Mouse (Mus musculus): ENCODE measurements around the gene Pik3ca.
"Not testable (repeated sequence)": the region's sequence is repeated elsewhere in the genome, so short reads cannot be mapped to it uniquely, and the experiment has no call there.

The Pik3ca gene

GRCm38 (mm10) chr3:32401591-32401990 lies 4.1 kb downstream of the Pik3ca start:
- DNase-seq (ENCODE audit: low spot score), result no peak

DNA sequence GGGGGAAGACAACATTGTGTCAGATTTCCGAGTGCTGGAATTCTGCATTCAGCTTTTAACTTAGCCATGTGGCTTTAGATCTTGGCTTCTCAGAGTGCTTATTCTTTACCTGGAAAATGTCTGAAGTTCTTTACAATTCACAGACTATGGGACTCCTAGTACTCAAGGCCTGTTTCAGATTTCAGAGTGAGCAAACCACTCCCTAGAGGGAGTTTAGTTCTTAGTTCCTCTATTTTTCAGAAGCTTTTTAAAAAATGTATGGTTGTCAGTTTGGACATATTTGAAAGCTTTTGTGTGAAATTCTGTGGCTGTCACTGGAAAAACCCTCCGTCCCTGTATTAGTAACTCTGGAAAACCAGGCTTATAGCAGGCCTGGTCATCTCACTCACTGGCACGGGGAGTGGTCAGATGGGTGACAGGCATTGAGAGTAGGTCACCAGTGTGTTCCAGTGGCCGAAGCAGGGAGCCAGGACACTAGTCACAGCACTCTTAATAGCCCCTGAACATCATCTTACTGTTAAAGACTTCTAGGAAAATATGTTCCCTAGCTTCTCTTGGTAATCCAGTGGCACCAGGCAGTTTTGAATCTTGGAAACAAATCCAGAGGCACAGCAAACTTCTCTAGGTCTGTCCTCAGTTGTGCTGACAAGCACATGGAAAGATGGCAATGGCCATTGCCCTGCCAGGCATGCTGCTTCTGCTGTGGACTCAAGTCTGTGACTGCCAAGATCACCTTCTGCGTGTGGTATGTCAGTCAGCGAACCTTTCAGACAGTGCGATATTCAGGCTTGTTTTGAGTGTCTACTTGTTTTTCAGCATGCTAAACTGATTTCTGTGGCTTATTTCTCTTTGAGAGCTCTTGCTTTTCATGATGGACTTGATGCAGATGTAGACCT lies 5.8 kb downstream of the Pik3ca start:
- no peak for DNase-seq (ENCODE audit: low spot score)

GRCm38 (mm10) chr3:32405699-32406098 lies 8.2 kb downstream of the Pik3ca start:
- no peak for DNase-seq (ENCODE audit: low spot score)

DNA sequence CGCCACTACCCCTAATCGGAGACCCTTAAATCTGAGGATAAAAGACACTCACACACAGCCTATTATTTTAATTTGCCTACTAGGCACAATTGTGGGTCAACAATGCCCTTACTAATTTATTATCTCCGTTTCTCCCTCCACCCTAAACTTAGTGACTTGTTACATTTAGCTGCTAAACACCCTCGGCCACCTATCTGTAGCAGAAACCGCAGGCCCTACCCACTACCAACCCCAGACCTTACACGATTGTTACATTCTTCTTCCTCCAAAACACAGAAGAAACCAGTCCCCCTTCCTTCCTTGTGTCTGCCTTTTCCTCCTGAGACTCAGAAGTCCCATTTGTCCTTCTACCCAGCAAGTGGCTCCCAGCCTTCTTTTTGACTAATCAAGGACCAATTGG lies 9.3 kb downstream of the Pik3ca start:
- no peak for DNase-seq (ENCODE audit: low spot score)

DNA sequence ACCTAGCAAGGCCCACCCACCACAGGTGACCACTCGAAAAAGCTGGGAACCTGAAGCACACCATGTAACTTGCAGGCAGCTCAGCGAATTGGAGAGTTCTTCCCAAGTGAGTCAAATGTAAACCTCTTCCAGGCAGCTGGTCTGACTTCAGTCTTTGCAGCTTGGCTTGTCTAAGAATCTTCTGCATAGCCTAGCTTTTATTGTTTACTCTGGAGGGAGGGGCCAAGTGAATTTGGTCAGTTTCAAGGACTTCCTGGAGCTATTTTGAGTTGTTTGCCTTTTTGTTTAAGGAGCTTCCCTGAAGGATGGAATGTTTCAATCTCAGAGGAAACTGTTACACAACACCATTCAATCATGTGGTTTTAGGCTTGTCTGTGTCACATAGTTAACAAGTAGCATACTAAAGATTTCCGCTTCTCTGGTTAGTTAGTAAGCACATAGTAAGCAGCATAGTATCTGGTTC lies 11.4 kb downstream of the Pik3ca start:
- no peak for DNase-seq (ENCODE audit: low spot score)

DNA sequence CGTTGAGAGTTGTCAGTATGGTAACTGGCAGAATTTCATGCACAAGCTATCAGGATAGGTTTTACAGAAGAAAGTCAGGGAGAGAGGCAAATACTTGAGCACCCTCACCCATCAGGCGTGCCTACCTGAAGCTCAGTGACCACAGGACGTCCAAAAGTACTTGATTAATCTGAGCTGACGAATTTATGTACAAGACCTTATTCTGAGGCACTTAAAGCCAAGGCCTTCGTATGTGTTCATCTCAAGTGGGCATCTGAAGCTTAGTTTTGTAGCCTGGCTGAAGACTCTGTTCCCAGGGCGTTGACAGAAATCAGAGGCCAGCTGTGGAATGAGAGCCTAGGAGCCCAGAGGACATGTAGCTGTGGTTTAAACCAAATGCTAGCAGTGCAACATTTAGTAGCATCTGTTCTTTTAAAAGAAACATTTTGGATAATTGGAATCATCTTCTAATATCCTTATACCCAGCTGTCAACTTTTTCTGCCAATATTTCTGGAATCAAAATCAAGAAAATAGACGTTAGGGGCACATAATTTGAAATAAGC lies 15.1 kb downstream of the Pik3ca start:
- DNase-seq (ENCODE audit: low spot score), result no peak

DNA sequence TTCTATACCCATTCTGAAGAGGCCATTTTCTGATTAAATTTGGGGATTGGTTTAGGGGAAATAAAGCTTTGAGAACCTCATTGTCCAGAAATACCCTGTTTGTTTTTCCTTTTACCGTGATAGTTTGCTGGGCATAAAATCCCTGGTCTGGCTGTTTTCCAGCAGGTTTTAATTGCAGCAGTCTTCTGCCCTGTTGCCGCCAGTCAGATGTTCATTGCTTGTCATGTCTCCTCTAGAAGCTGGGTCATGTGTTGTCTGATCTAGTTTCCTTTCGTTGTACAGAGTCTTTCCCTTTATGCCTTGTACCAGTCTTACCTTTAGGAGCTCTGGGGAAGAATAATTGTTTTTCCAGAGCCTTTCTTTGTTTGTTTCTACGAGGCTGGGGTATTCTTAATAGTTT lies 16.9 kb downstream of the Pik3ca start:
- no peak for DNase-seq (ENCODE audit: low spot score)

- DNase-seq (ENCODE audit: low spot score), result no peak
These were observed 18.2 kb downstream of the Pik3ca start for GRCm38 (mm10) chr3:32415370-32416309.

- DNase-seq (ENCODE audit: low spot score), result no peak
These were observed 20.3 kb downstream of the Pik3ca start for GRCm38 (mm10) chr3:32417751-32418211.

- no peak for DNase-seq (ENCODE audit: low spot score)
These were observed 22.4 kb downstream of the Pik3ca start for GRCm38 (mm10) chr3:32419866-32420265.

DNA sequence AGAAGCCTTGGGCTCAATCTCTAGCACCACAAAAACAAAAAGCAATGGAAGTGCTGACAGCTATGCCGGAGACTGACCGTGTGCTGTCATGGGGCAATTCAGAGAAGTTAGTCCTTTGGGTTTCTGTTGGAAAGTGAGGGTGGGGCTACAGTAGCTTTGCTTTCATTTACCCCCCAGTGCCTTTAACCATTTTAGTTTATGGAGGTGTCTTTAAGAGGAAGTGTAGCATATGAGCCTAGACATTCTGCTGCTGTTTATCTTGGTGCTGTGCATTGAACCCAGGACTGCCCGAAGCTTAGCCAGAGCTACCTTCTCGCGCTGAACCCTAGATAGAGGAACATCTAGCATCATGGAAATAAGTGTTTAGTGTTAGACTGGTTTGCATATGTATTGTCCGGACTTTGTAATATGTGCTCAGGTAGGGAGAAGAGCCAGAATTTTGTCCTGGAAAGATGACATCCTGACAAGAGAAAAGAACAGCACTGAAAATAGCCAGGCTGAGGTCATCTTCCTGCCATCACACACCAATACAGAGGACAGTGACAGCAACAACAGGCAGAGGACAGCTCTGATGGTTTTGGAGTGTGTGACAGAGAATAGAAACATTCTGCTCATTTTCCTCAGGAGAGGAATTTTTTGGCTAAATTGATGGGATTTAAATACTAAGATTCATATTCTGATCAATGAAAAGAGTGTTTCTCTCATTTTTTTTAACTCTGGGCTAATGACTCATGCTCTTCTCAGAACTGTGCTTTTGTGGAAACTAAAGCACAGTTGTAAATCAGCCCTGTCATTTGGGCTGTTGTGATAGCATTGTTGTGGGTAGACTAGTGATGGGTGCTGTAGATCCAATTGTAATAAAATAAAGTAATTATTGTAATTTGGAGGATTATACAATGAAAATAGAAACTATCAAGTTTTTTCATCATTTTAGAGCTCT lies 23.9 kb downstream of the Pik3ca start:
- DNase-seq (ENCODE audit: low spot score), result no peak

DNA sequence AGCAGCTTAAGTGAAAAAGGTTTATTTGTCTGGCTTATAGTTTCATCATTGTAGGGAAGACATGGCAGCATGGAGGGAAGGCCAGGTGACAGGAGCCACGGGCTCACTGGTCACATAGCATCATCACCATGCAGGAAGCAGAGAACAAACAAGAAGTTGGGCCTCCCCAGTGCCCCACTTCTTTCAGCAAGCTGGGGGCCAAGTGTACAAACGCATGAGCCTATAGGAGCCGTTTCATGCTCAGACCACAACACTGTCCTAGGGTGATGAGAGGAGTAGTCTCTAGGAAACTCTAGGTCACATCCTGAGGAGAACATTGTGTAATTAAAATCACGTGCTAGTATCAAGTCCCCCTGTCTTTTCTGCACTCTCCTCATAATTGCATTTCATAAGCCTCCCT lies 30.2 kb downstream of the Pik3ca start:
- DNase-seq (ENCODE audit: low spot score), result no peak

- no peak for DNase-seq (ENCODE audit: low spot score)
These were observed 30.9 kb downstream of the Pik3ca start for GRCm38 (mm10) chr3:32428361-32428760.

GRCm38 (mm10) chr3:32428921-32429320 lies 31.4 kb downstream of the Pik3ca start:
- no peak for DNase-seq (ENCODE audit: low spot score)

- not testable (repeated sequence) for DNase-seq (ENCODE audit: low spot score)
These were observed 31.9 kb downstream of the Pik3ca start for GRCm38 (mm10) chr3:32429351-32429750.

GRCm38 (mm10) chr3:32430394-32430793 lies 32.9 kb downstream of the Pik3ca start:
- no peak for DNase-seq (ENCODE audit: low spot score)

- DNase-seq (ENCODE audit: low spot score), result no peak
These were observed 36.5 kb downstream of the Pik3ca start for GRCm38 (mm10) chr3:32434016-32434415.

DNA sequence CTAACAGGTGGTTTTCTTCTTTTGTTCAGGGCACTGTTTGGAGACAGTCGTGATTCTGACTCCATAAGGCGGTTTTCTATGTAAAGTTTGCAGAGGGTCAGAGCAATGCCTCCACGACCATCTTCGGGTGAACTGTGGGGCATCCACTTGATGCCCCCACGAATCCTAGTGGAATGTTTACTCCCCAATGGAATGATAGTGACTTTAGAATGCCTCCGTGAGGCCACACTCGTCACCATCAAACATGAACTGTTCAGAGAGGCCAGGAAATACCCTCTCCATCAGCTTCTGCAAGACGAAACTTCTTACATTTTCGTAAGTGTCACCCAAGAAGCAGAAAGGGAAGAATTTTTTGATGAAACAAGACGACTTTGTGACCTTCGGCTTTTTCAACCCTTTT lies 38.6 kb downstream of the Pik3ca start:
- DNase-seq (ENCODE audit: low spot score), result no peak

DNA sequence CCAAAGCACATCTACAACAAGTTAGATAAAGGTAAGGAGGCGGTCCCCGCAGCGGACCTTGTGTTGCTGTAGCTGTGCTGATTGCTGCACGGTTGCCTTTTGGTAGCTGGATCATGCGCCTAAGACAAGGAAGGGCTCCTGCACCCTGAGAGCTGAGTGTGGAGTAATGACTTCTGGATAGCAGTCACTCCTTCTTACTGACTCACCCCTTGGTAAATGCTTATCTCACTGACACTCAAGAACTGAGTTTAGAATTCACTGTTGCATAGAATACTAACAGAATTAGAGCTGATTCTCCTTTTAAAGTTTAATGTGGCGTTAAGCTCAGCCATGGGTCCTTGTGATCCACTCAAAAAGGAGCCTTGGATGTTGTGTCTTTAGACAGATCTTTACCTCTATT lies 39.8 kb downstream of the Pik3ca start:
- no peak for DNase-seq (ENCODE audit: low spot score)

DNA sequence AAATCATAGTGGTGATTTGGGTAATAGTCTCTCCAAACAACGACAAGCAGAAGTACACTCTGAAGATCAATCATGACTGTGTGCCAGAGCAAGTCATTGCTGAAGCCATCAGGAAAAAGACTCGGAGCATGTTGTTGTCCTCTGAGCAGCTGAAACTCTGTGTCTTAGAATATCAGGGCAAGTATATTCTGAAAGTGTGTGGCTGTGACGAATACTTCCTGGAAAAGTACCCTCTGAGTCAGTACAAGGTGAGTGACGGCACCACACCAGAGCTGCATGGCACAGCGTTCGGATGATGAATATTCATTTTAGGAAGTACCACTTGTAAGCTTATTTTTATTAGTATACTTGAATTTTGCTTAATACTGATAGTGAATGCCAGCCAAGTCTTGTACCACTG lies 40.3 kb downstream of the Pik3ca start:
- DNase-seq (ENCODE audit: low spot score), result no peak

DNA sequence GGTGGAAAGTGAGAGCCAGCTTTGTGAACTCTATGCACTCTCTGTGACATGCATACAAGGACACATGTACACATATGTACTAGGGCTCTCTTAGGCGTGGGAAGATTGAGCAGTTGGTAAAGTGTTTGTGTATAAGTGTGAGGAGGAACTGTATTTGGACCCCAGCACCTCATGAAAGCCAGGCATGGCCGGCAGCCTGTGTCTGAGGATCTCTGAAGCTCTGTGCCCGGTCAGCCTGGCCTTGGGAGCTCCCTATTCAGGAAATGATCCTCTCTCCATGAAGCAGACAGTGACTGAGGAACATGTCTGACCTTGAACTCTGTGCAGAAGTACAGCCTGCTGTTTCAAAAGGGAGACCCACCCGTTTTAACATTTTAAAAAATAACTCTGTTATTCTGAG lies 41.2 kb downstream of the Pik3ca start:
- no peak for DNase-seq (ENCODE audit: low spot score)
